Mouse (Mus musculus): ENCODE results near the gene Mfn2.
"Not testable (repeated sequence)": the region's sequence is repeated elsewhere in the genome, so short reads cannot be mapped to it uniquely, and the experiment has no call there.

Gene Mfn2

GRCm38 (mm10) chr4:147866793-147867192, 37.7 kb downstream of the Mfn2 start:
- not testable (repeated sequence) for DNase-seq

- no peak for DNase-seq
Measured at GRCm38 (mm10) chr4:147866056-147866455, 38.4 kb downstream of the Mfn2 start.

- no peak for DNase-seq
Measured at GRCm38 (mm10) chr4:147865651-147866050, 38.9 kb downstream of the Mfn2 start.

- no peak for DNase-seq
Measured at GRCm38 (mm10) chr4:147862051-147862450, 42.5 kb downstream of the Mfn2 start.

- no peak for DNase-seq
Measured at GRCm38 (mm10) chr4:147850776-147851175, 53.7 kb downstream of the Mfn2 start.

GRCm38 (mm10) chr4:147848584-147848991, 55.9 kb downstream of the Mfn2 start:
- no peak for DNase-seq

- DNase-seq, result peak; percentile 54
Measured at GRCm38 (mm10) chr4:147847614-147848583, 56.6 kb downstream of the Mfn2 start, which contains the start of gene Zfp933. Gene Zfp933, minus strand, starts transcription at chr4:147848366.

- no peak for DNase-seq
Measured at GRCm38 (mm10) chr4:147842871-147843270, 61.6 kb downstream of the Mfn2 start.

- not testable (repeated sequence) for DNase-seq
Measured at GRCm38 (mm10) chr4:147839282-147839681, 65.2 kb downstream of the Mfn2 start.

- no peak for DNase-seq
Measured at GRCm38 (mm10) chr4:147824389-147824788, 80.1 kb downstream of the Mfn2 start.

Measured in thymus, postnatal 4 days (tissue).